Mouse (Mus musculus) liver, embryonic 12.5 days (tissue): ENCODE results near the gene Gskip. TPM values are rescaled to one million over a fixed set of nuclear protein-coding genes. Genes with fewer than 3 reads are reported as not detected.

Experiments used
- polyA plus RNA-seq: library from polyadenylated mRNA; unstranded; fragments of >200 nt; fragmentation: Nextera tagmentation; extraction: Ambion mirVana; gene quantifications from 2 replicates; pipeline ENCODE4 v1.2.1, GENCODE M21; 2016

Gskip gene
- polyA plus RNA-seq, 1 experiment from 2014 or later: 16.5 TPM

Other genes starting within 250 kb of the Gskip start
- 0.13 and 0.19 TPM in 2 replicates for gene D430019H16Rik, start 231.0 kb upstream of the Gskip start, polyA plus RNA-seq
- gene Bdkrb2, start 121.6 kb upstream of the Gskip start, polyA plus RNA-seq: not detected in 2 replicates
- not detected in 2 replicates for gene Bdkrb1, start 81.7 kb upstream of the Gskip start, polyA plus RNA-seq
- 14.4 and 14.6 TPM in 2 replicates for gene Atg2b, start 382 bp downstream of the Gskip start, polyA plus RNA-seq
- gene Ak7, start 21.1 kb downstream of the Gskip start, polyA plus RNA-seq: 0.05 and 0.06 TPM in 2 replicates
- 176 and 181 TPM in 2 replicates for gene Papola, start 99.9 kb downstream of the Gskip start, polyA plus RNA-seq